Mouse (Mus musculus): Measurements from ENCODE around the gene Amer3.

GRCm38 (mm10) chr1:34571431-34571830 is 8.0 kb upstream of the Amer3 start:
- TF ChIP-seq MAX (IDR thresholded peaks at IDR 0.05), result no peak
- TF ChIP-seq CTCF (IDR thresholded peaks at IDR 0.05; ENCODE audit: control insufficient read depth, insufficient read depth, insufficient read length), result no peak
- no peak for TF ChIP-seq CEBPB (IDR thresholded peaks at IDR 0.05; ENCODE audit: low read depth)

Data from C2C12 (cell line).